Mouse (Mus musculus) heart, postnatal 0 days (tissue): ENCODE measurements around the gene Pds5a. TPM values are rescaled to one million over a fixed set of nuclear protein-coding genes. Genes with fewer than 3 reads are reported as not detected.

Experiments
- ATAC-seq: fragments of 200-750 bp; cut with Nextera tagmentation; 2 replicates; pipeline ENCODE4 v1.8.0; 2017; ENCODE audit warnings: low read depth, moderate number of reproducible peaks, moderate library complexity; ENCODE audit not compliant: insufficient read depth
- DNase-seq: peaks from one replicate; pipeline ENCODE4 v3.0.0-alpha.2; 2016; ENCODE audit warnings: low spot score
- H3K27ac ChIP-seq: fragments of 300-500 bp; sonication (generic); 2 replicates; pipeline ENCODE4 v1.5.1; 2014; ENCODE audit warnings: low read depth, mild to moderate bottlenecking
- H3K27me3 ChIP-seq: fragments of 300-500 bp; sonication (generic); 2 replicates; pipeline ENCODE4 v1.6.1; 2014; ENCODE audit warnings: low read length, mixed read lengths; ENCODE audit not compliant: control insufficient read depth, insufficient read depth
- H3K36me3 ChIP-seq: fragments of 300-500 bp; sonication (generic); replicated peaks from 2 replicates; pipeline ENCODE4 v1.6.1; 2014; ENCODE audit warnings: low read length, mixed read lengths; ENCODE audit not compliant: control insufficient read depth, insufficient read depth
- H3K4me1 ChIP-seq: fragments of 300-500 bp; sonication (generic); 2 replicates; pipeline ENCODE4 v1.6.1; 2014; ENCODE audit warnings: antibody characterized with exemption; ENCODE audit not compliant: control insufficient read depth, insufficient read depth
- H3K4me2 ChIP-seq: fragments of 300-500 bp; sonication (generic); 2 replicates; pipeline ENCODE4 v1.6.1; 2014; ENCODE audit warnings: low read depth, mild to moderate bottlenecking, low read length, moderate library complexity
- H3K4me3 ChIP-seq: fragments of 300-500 bp; sonication (generic); 2 replicates; pipeline ENCODE4 v1.5.1; 2014; ENCODE audit warnings: low read depth, low read length
- H3K9ac ChIP-seq: fragments of 300-500 bp; sonication (generic); replicated peaks from 2 replicates; pipeline ENCODE4 v1.6.1; 2014; ENCODE audit warnings: low read depth, low read length, mixed read lengths
- H3K9me3 ChIP-seq: fragments of 300-500 bp; sonication (generic); replicated peaks from 2 replicates; pipeline ENCODE4 v1.6.1; 2016; ENCODE audit warnings: low read length; ENCODE audit not compliant: control insufficient read depth
- CTCF ChIP-seq: IDR thresholded peaks from 2 replicates; pipeline ENCODE4 v1.5.1; 2016; ENCODE audit warnings: antibody characterized with exemption, control low read depth, low read depth
- EP300 ChIP-seq: IDR thresholded peaks from 2 replicates; pipeline ENCODE4 v1.6.1; 2016; ENCODE audit warnings: antibody characterized with exemption, low read depth
- WGBS: fragments of 180-500 bp; shearing (Covaris S2); extraction: QIAGEN DNeasy Blood & Tissue Kit; methylation state at CpG from one replicate; pipeline ENCODE4 v1.1.7; 2014; 5-methylcytosine and 5-hydroxymethylcytosine counted together
- polyA plus RNA-seq: library from polyadenylated mRNA; unstranded; fragments of >200 nt; fragmentation: Nextera tagmentation; extraction: Ambion mirVana; gene quantifications from 2 replicates; pipeline ENCODE4 v1.2.1, GENCODE M21; 2015
- total RNA-seq: library from RNA; depleted of rRNA; stranded (reverse); fragments of >200 nt; gene quantifications from 2 replicates; pipeline ENCODE4 v1.2.3, GENCODE M21; 2014; ENCODE audit warnings: low replicate concordance

Pds5a gene
- total and polyA plus RNA-seq, 2 experiments from 2014 or later, result 15.4 to 91.3 TPM

- no peaks in the 10 kb centered on the region for H3K27me3 ChIP-seq
- no peak for DNase-seq
- H3K9ac ChIP-seq, result no peak overlapping the region
- TF ChIP-seq CTCF, result no peak
- no peak for TF ChIP-seq EP300
- H3K4me1 ChIP-seq, result no peaks in the 10 kb centered on the region
- no peak overlapping the region for H3K4me3 ChIP-seq
- no peak for ATAC-seq
- H3K9me3 ChIP-seq, result no peaks in the 10 kb centered on the region
- H3K27ac ChIP-seq, result no peak overlapping the region
- peaks cover 29% of the 10 kb centered on the region for H3K36me3 ChIP-seq
- 80% methylated on average over 5 of the region's 5 CpGs for WGBS
- H3K4me2 ChIP-seq, result no peak overlapping the region
Measured at GRCm38 (mm10) chr5:65586291-65586690, 111.8 kb downstream of the Pds5a start.

DNA sequence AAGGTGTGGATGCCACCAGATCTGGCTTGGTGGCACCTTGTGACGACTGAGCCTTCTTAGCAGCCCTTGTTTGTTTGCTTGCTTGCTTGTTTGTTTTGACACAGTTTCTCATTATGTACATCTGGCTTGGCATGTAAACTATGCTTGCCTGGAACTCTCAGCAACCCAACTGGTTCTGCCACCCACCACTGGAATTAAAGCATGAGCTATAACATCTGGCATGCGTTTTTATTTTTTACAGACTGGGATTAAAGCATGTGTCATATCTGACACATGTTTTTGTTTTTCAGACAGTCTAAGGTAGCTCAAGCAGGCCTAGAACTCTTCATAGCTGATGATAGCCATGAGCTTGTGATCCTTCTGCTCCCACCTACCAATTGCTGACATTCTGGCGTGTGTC is 119.5 kb downstream of the Pds5a start:
- Histone ChIP-seq H3K9me3 (no peaks in the 10 kb centered on the region), H3K27ac (no peak overlapping the region; the same call in 1 of the 2 replicates), H3K4me1 (0 out of 2 replicates have a peak, but pooled peaks cover 4% of the 10 kb centered on the region), H3K36me3 (peaks cover 32% of the 10 kb centered on the region), H3K4me3 (no peak overlapping the region), H3K4me2 (no peak overlapping the region), H3K27me3 (no peaks in the 10 kb centered on the region), H3K9ac (no peak overlapping the region)
- TF ChIP-seq CTCF, result no peak
- no peak for TF ChIP-seq EP300
- DNase-seq (no peak), ATAC-seq (no peak; the same call in 1 of the 2 replicates)
- 56% methylated on average over 3 of the region's 3 CpGs for WGBS

- DNase-seq, result no peak
- Histone ChIP-seq H3K27ac (no peak overlapping the region), H3K4me1 (0 out of 2 replicates have a peak, but pooled peaks cover 4% of the 10 kb centered on the region), H3K4me3 (no peak overlapping the region), H3K9me3 (no peaks in the 10 kb centered on the region), H3K27me3 (no peaks in the 10 kb centered on the region), H3K36me3 (peaks cover 28% of the 10 kb centered on the region), H3K9ac (no peak overlapping the region), H3K4me2 (no peak overlapping the region)
- 87% methylated on average over 2 of the region's 2 CpGs for WGBS
- no peak for TF ChIP-seq CTCF
- ATAC-seq, result no peak
Measured at GRCm38 (mm10) chr5:65575896-65576295, 122.2 kb downstream of the Pds5a start.

- peaks cover 25% of the 10 kb centered on the region for H3K36me3 ChIP-seq
- H3K27me3 ChIP-seq, result no peaks in the 10 kb centered on the region
- DNase-seq (no peak), ATAC-seq (no peak)
- 72% methylated on average over 2 of the region's 2 CpGs for WGBS
- H3K4me2 ChIP-seq, result no peak overlapping the region
- TF ChIP-seq CTCF, result no peak
- TF ChIP-seq EP300, result no peak
- H3K4me1 ChIP-seq, result 0 out of 2 replicates have a peak, but pooled peaks cover 4% of the 10 kb centered on the region
- H3K9me3 ChIP-seq, result no peaks in the 10 kb centered on the region
- H3K9ac ChIP-seq, result no peak overlapping the region
- H3K4me3 ChIP-seq, result no peak overlapping the region
- no peak overlapping the region for H3K27ac ChIP-seq
Measured at GRCm38 (mm10) chr5:65574876-65575275, 123.2 kb downstream of the Pds5a start.

- no peaks in the 10 kb centered on the region for H3K9me3 ChIP-seq
- no peak overlapping the region for H3K4me2 ChIP-seq
- H3K4me3 ChIP-seq, result no peak overlapping the region
- H3K36me3 ChIP-seq, result peaks cover 14% of the 10 kb centered on the region; the same call in 1 of the 2 replicates
- H3K27ac ChIP-seq, result no peak overlapping the region
- WGBS, result 80% methylated on average over 2 of the region's 2 CpGs
- H3K4me1 ChIP-seq, result no peaks in the 10 kb centered on the region
- H3K27me3 ChIP-seq, result no peaks in the 10 kb centered on the region
- TF ChIP-seq EP300 (no peak), CTCF (no peak)
- no peak for ATAC-seq
- no peak for DNase-seq
- H3K9ac ChIP-seq, result no peak overlapping the region
Measured at GRCm38 (mm10) chr5:65565486-65565885, 132.6 kb downstream of the Pds5a start.

- Histone ChIP-seq H3K27ac (no peak overlapping the region), H3K27me3 (no peaks in the 10 kb centered on the region), H3K4me2 (no peak overlapping the region), H3K9ac (no peak overlapping the region), H3K9me3 (no peaks in the 10 kb centered on the region), H3K4me1 (no peaks in the 10 kb centered on the region), H3K36me3 (no peaks in the 10 kb centered on the region), H3K4me3 (no peak overlapping the region)
- 43% methylated on average over 17 of the region's 20 CpGs for WGBS
- no peak for TF ChIP-seq EP300
- TF ChIP-seq CTCF, result no peak
- ATAC-seq, result no peak
- DNase-seq, result no peak
Measured at GRCm38 (mm10) chr5:65561125-65561893, 136.8 kb downstream of the Pds5a start.
